Mouse (Mus musculus): Measurements from ENCODE around the gene Ndufb5. TPM values are rescaled to one million over a fixed set of nuclear protein-coding genes. Genes with fewer than 3 reads are reported as not detected.
A peak's percentile ranks its signal among the peaks of the same experiment; 100 is the strongest.
"Not testable (repeated sequence)": the region's sequence is repeated elsewhere in the genome, so short reads cannot be mapped to it uniquely, and the experiment has no call there.

Gene Ndufb5
- polyA plus RNA-seq, 1 experiment from 2014 or later = 333 TPM

- Histone ChIP-seq H3K36me3 (replicated peaks; ENCODE audit: control insufficient read depth, insufficient read depth, low read depth, low read length) (no peaks in the 10 kb centered on the region; the same call in 1 of the 2 replicates), H3K4me2 (ENCODE audit: low read depth, low read length) (peak overlapping the region; percentile 61), H3K9me3 (replicated peaks; ENCODE audit: control insufficient read depth, low read length) (no peaks in the 10 kb centered on the region), H3K27me3 (ENCODE audit: control insufficient read depth, insufficient read depth, low read length) (no peaks in the 10 kb centered on the region), H3K4me3 (ENCODE audit: low read depth, low read length) (peak overlapping the region; percentile 88), H3K9ac (replicated peaks; ENCODE audit: low read length) (peak overlapping the region; percentile 90), H3K4me1 (ENCODE audit: control insufficient read depth, insufficient read depth, low read length) (peaks cover 3% of the 10 kb centered on the region; the same call in 1 of the 2 replicates), H3K27ac (replicated peaks; ENCODE audit: low read depth, low read length) (peak overlapping the region; percentile 80)
- DNase-seq (ENCODE audit: low spot score) (peak; percentile 97), ATAC-seq (replicated peaks; ENCODE audit: insufficient number of reproducible peaks, low FRiP score, low TSS enrichment, low read depth) (peak; percentile 100)
- under 1% methylated on average over 86 of the region's 90 CpGs for WGBS
Observed at GRCm38 (mm10) chr3:32708368-32709231, 28.2 kb upstream of the Ndufb5 start.

GRCm38 (mm10) chr3:32709388-32709787 is 27.4 kb upstream of the Ndufb5 start:
- Histone ChIP-seq H3K9ac (replicated peaks; ENCODE audit: low read length) (peak overlapping the region; percentile 90), H3K9me3 (replicated peaks; ENCODE audit: control insufficient read depth, low read length) (no peaks in the 10 kb centered on the region), H3K36me3 (replicated peaks; ENCODE audit: control insufficient read depth, insufficient read depth, low read depth, low read length) (no peaks in the 10 kb centered on the region; the same call in 1 of the 2 replicates), H3K4me1 (ENCODE audit: control insufficient read depth, insufficient read depth, low read length) (peaks cover 3% of the 10 kb centered on the region; the same call in 1 of the 2 replicates), H3K4me2 (ENCODE audit: low read depth, low read length) (peak overlapping the region; percentile 61), H3K27ac (replicated peaks; ENCODE audit: low read depth, low read length) (peak overlapping the region; percentile 80; the same call in 1 of the 2 replicates), H3K27me3 (ENCODE audit: control insufficient read depth, insufficient read depth, low read length) (no peaks in the 10 kb centered on the region), H3K4me3 (ENCODE audit: low read depth, low read length) (peak overlapping the region; percentile 88)
- ATAC-seq (replicated peaks; ENCODE audit: insufficient number of reproducible peaks, low FRiP score, low TSS enrichment, low read depth) = no peak
- DNase-seq (ENCODE audit: low spot score) = peak; percentile 36
- WGBS = 11% methylated on average over 9 of the region's 9 CpGs

- no peak for DNase-seq (ENCODE audit: low spot score)
- ATAC-seq (replicated peaks; ENCODE audit: insufficient number of reproducible peaks, low FRiP score, low TSS enrichment, low read depth) = no peak
- H3K9ac ChIP-seq (replicated peaks; ENCODE audit: low read length) = no peak overlapping the region
- H3K36me3 ChIP-seq (replicated peaks; ENCODE audit: control insufficient read depth, insufficient read depth, low read depth, low read length) = peaks cover 2% of the 10 kb centered on the region
- no peak overlapping the region for H3K4me3 ChIP-seq (ENCODE audit: low read depth, low read length)
- no peaks in the 10 kb centered on the region for H3K9me3 ChIP-seq (replicated peaks; ENCODE audit: control insufficient read depth, low read length)
- H3K27me3 ChIP-seq (ENCODE audit: control insufficient read depth, insufficient read depth, low read length) = no peaks in the 10 kb centered on the region
- 85% methylated on average over 3 of the region's 3 CpGs for WGBS
- no peak overlapping the region for H3K4me2 ChIP-seq (ENCODE audit: low read depth, low read length)
- H3K4me1 ChIP-seq (ENCODE audit: control insufficient read depth, insufficient read depth, low read length) = peaks cover 3% of the 10 kb centered on the region; the same call in 1 of the 2 replicates
- no peak overlapping the region for H3K27ac ChIP-seq (replicated peaks; ENCODE audit: low read depth, low read length)
Observed at GRCm38 (mm10) chr3:32713711-32714110, 23.1 kb upstream of the Ndufb5 start.

- H3K4me2 ChIP-seq (ENCODE audit: low read depth, low read length); H3K4me1 ChIP-seq (ENCODE audit: control insufficient read depth, insufficient read depth, low read length); H3K9me3 ChIP-seq (replicated peaks; ENCODE audit: control insufficient read depth, low read length); H3K4me3 ChIP-seq (ENCODE audit: low read depth, low read length); H3K27me3 ChIP-seq (ENCODE audit: control insufficient read depth, insufficient read depth, low read length); ATAC-seq (replicated peaks; ENCODE audit: insufficient number of reproducible peaks, low FRiP score, low TSS enrichment, low read depth); H3K36me3 ChIP-seq (replicated peaks; ENCODE audit: control insufficient read depth, insufficient read depth, low read depth, low read length); DNase-seq (ENCODE audit: low spot score); H3K9ac ChIP-seq (replicated peaks; ENCODE audit: low read length); H3K27ac ChIP-seq (replicated peaks; ENCODE audit: low read depth, low read length): not testable (repeated sequence)
- WGBS = 98% methylated on average over 6 of the region's 6 CpGs
Observed at GRCm38 (mm10) chr3:32717403-32717802, 19.4 kb upstream of the Ndufb5 start.

GRCm38 (mm10) chr3:32718271-32718670 is 18.5 kb upstream of the Ndufb5 start:
- Histone ChIP-seq H3K27ac (replicated peaks; ENCODE audit: low read depth, low read length) (no peak overlapping the region), H3K4me2 (ENCODE audit: low read depth, low read length) (no peak overlapping the region), H3K27me3 (ENCODE audit: control insufficient read depth, insufficient read depth, low read length) (no peaks in the 10 kb centered on the region), H3K9ac (replicated peaks; ENCODE audit: low read length) (no peak overlapping the region), H3K36me3 (replicated peaks; ENCODE audit: control insufficient read depth, insufficient read depth, low read depth, low read length) (peaks cover 13% of the 10 kb centered on the region), H3K9me3 (replicated peaks; ENCODE audit: control insufficient read depth, low read length) (no peaks in the 10 kb centered on the region), H3K4me3 (ENCODE audit: low read depth, low read length) (no peak overlapping the region), H3K4me1 (ENCODE audit: control insufficient read depth, insufficient read depth, low read length) (no peaks in the 10 kb centered on the region)
- 96% methylated on average over 5 of the region's 5 CpGs for WGBS
- DNase-seq (ENCODE audit: low spot score) = no peak
- no peak for ATAC-seq (replicated peaks; ENCODE audit: insufficient number of reproducible peaks, low FRiP score, low TSS enrichment, low read depth)

GRCm38 (mm10) chr3:32724191-32724590 is 12.6 kb upstream of the Ndufb5 start:
- Histone ChIP-seq H3K4me3 (ENCODE audit: low read depth, low read length) (no peak overlapping the region), H3K27ac (replicated peaks; ENCODE audit: low read depth, low read length) (no peak overlapping the region), H3K27me3 (ENCODE audit: control insufficient read depth, insufficient read depth, low read length) (no peaks in the 10 kb centered on the region), H3K36me3 (replicated peaks; ENCODE audit: control insufficient read depth, insufficient read depth, low read depth, low read length) (peaks cover 26% of the 10 kb centered on the region), H3K9me3 (replicated peaks; ENCODE audit: control insufficient read depth, low read length) (no peaks in the 10 kb centered on the region), H3K4me2 (ENCODE audit: low read depth, low read length) (no peak overlapping the region), H3K9ac (replicated peaks; ENCODE audit: low read length) (no peak overlapping the region), H3K4me1 (ENCODE audit: control insufficient read depth, insufficient read depth, low read length) (no peaks in the 10 kb centered on the region)
- ATAC-seq (replicated peaks; ENCODE audit: insufficient number of reproducible peaks, low FRiP score, low TSS enrichment, low read depth) (no peak), DNase-seq (ENCODE audit: low spot score) (no peak)
- WGBS = 95% methylated on average over 7 of the region's 7 CpGs

- no peaks in the 10 kb centered on the region for H3K27me3 ChIP-seq (ENCODE audit: control insufficient read depth, insufficient read depth, low read length)
- H3K9ac ChIP-seq (replicated peaks; ENCODE audit: low read length) = no peak overlapping the region
- H3K27ac ChIP-seq (replicated peaks; ENCODE audit: low read depth, low read length) = no peak overlapping the region
- WGBS = 87% methylated on average over 5 of the region's 5 CpGs
- no peak for DNase-seq (ENCODE audit: low spot score)
- peaks cover 20% of the 10 kb centered on the region for H3K36me3 ChIP-seq (replicated peaks; ENCODE audit: control insufficient read depth, insufficient read depth, low read depth, low read length)
- H3K4me1 ChIP-seq (ENCODE audit: control insufficient read depth, insufficient read depth, low read length) = no peaks in the 10 kb centered on the region
- H3K4me2 ChIP-seq (ENCODE audit: low read depth, low read length) = no peak overlapping the region
- no peaks in the 10 kb centered on the region for H3K9me3 ChIP-seq (replicated peaks; ENCODE audit: control insufficient read depth, low read length)
- ATAC-seq (replicated peaks; ENCODE audit: insufficient number of reproducible peaks, low FRiP score, low TSS enrichment, low read depth) = no peak
- no peak overlapping the region for H3K4me3 ChIP-seq (ENCODE audit: low read depth, low read length)
Observed at GRCm38 (mm10) chr3:32725951-32726350, 10.8 kb upstream of the Ndufb5 start.

- no peaks in the 10 kb centered on the region for H3K9me3 ChIP-seq (replicated peaks; ENCODE audit: control insufficient read depth, low read length)
- no peak overlapping the region for H3K4me3 ChIP-seq (ENCODE audit: low read depth, low read length)
- H3K36me3 ChIP-seq (replicated peaks; ENCODE audit: control insufficient read depth, insufficient read depth, low read depth, low read length) = peaks cover 20% of the 10 kb centered on the region
- H3K27me3 ChIP-seq (ENCODE audit: control insufficient read depth, insufficient read depth, low read length) = no peaks in the 10 kb centered on the region
- H3K27ac ChIP-seq (replicated peaks; ENCODE audit: low read depth, low read length) = no peak overlapping the region
- no peak for DNase-seq (ENCODE audit: low spot score)
- H3K4me2 ChIP-seq (ENCODE audit: low read depth, low read length) = no peak overlapping the region
- H3K4me1 ChIP-seq (ENCODE audit: control insufficient read depth, insufficient read depth, low read length) = no peaks in the 10 kb centered on the region
- ATAC-seq (replicated peaks; ENCODE audit: insufficient number of reproducible peaks, low FRiP score, low TSS enrichment, low read depth) = no peak
- WGBS = 88% methylated on average over 4 of the region's 4 CpGs
- no peak overlapping the region for H3K9ac ChIP-seq (replicated peaks; ENCODE audit: low read length)
Observed at GRCm38 (mm10) chr3:32727861-32728260, 8.9 kb upstream of the Ndufb5 start.
